In genomic region chr12:51768702-51769101, GRCm38 (mm10) we compare ENCODE assay signal across 23 mouse cellular contexts.
DNase-seq lines count a peak whose midpoint lies in the region; ATAC-seq and TF ChIP-seq lines count a peak whose summit lies in the region.
"Had no signal": no experiment of that assay in that cellular context is flagged by ENCODE, and none has a peak within 500 bp of the region (broad histone marks: within the 10 kb centered on the region; RNA-seq: fewer than 3 reads in every experiment).

No protein-coding gene starts in this region.

- H3K9me3 ChIP-seq in liver, embryonic 13.5 days (replicated peaks) = no peaks in the 10 kb centered on the region
- H3K9me3 ChIP-seq in liver, postnatal 0 days (ENCODE audit: low read length) = no peaks in the 10 kb centered on the region
- H3K9me3 ChIP-seq in CH12.LX (replicated peaks; ENCODE audit: low read length) = no peaks in the 10 kb centered on the region
- no peaks in the 10 kb centered on the region for H3K9me3 ChIP-seq in limb, embryonic 10.5 days (replicated peaks)
- H3K9me3 ChIP-seq: embryonic facial prominence, embryonic 10.5 days; embryonic facial prominence, embryonic 15.5 days; hindbrain, embryonic 13.5 days; limb, embryonic 12.5 days; megakaryocyte, embryonic 14.5 days; midbrain, embryonic 12.5 days had no signal

- no peak for TF ChIP-seq CTCF in liver, postnatal 0 days (IDR thresholded peaks at IDR 0.05; ENCODE audit: low read depth)
- TF ChIP-seq CTCF in CH12.LX (conservative IDR thresholded peaks at IDR 0.05 in 1 of 2, IDR thresholded peaks at IDR 0.05 in 1 of 2; ENCODE audit: low read depth in 2 of 2, low read length in 2 of 2) = no peak

- no peak for TF ChIP-seq POLR2A in CH12.LX (IDR thresholded peaks at IDR 0.05; ENCODE audit: low read depth, low read length)

- DNase-seq in liver, embryonic 13.5 days = no peak
- no peak for DNase-seq in liver, postnatal 0 days
- peak; percentile 6 for DNase-seq in CH12.LX (ENCODE audit: extremely low read depth)
- peak; percentile 9 to 10 for DNase-seq in monocyte, adult 2 months (ENCODE audit: low read depth in 1 of 2, low spot score in 2 of 2)
- DNase-seq in limb, embryonic 10.5 days (ENCODE audit: low spot score) = no peak
- DNase-seq in T-cell, adult 2 months (ENCODE audit: low spot score) = no peak
- DNase-seq: adrenal gland, postnatal 10 days; B cell, adult 2 months; cerebellum, adult 18-20 months; cerebellum, postnatal 14 days; gastrocnemius, postnatal 14 days; heart, postnatal 4 days; kidney, adult 11 months; kidney, postnatal 14 days; thymus, postnatal 14 days had no signal

- H3K27me3 ChIP-seq in liver, embryonic 13.5 days = no peaks in the 10 kb centered on the region
- H3K27me3 ChIP-seq in liver, postnatal 0 days (ENCODE audit: insufficient read depth, low read length) = no peaks in the 10 kb centered on the region
- H3K27me3 ChIP-seq in CH12.LX (replicated peaks) = no peaks in the 10 kb centered on the region
- H3K27me3 ChIP-seq in limb, embryonic 10.5 days (ENCODE audit: low read depth, poor library complexity, severe bottlenecking) = no peaks in the 10 kb centered on the region
- H3K27me3 ChIP-seq: embryonic facial prominence, embryonic 15.5 days; hindbrain, embryonic 13.5 days; limb, embryonic 12.5 days; megakaryocyte, embryonic 14.5 days; midbrain, embryonic 12.5 days had no signal

- H3K9ac ChIP-seq in liver, embryonic 13.5 days = no peak overlapping the region
- H3K9ac ChIP-seq in liver, postnatal 0 days (replicated peaks) = no peak overlapping the region
- no peak overlapping the region for H3K9ac ChIP-seq in CH12.LX (ENCODE audit: insufficient read depth, low read depth)
- H3K9ac ChIP-seq: embryonic facial prominence, embryonic 15.5 days; hindbrain, embryonic 13.5 days; limb, embryonic 12.5 days; midbrain, embryonic 12.5 days had no signal

- in situ Hi-C loops in CH12.LX (cut with MboI; ENCODE audit: low pct_ligation_motif_present, low pct_unique_long_range_greater_than_20kb, low sequenced_read_pairs) = loop anchor here (25.0 kb wide), 1 partner anchor 356 kb away; no protein-coding TSS in a partner anchor

- no peak overlapping the region for H3K4me3 ChIP-seq in liver, embryonic 13.5 days (replicated peaks)
- no peak overlapping the region for H3K4me3 ChIP-seq in liver, postnatal 0 days (ENCODE audit: low read depth, low read length)
- no peak overlapping the region for H3K4me3 ChIP-seq in CH12.LX (replicated peaks in 1 of 3; ENCODE audit: low read depth in 2 of 3, low read length in 2 of 3, poor library complexity in 1 of 3)
- H3K4me3 ChIP-seq in limb, embryonic 10.5 days = no peak overlapping the region
- H3K4me3 ChIP-seq: embryonic facial prominence, embryonic 10.5 days; embryonic facial prominence, embryonic 15.5 days; hindbrain, embryonic 13.5 days; limb, embryonic 12.5 days; megakaryocyte, embryonic 14.5 days; midbrain, embryonic 12.5 days had no signal

- H3K36me3 ChIP-seq in liver, embryonic 13.5 days = peaks cover 81% of the 10 kb centered on the region
- H3K36me3 ChIP-seq in liver, postnatal 0 days (replicated peaks; ENCODE audit: insufficient read depth, low read length) = peaks cover 79% of the 10 kb centered on the region
- H3K36me3 ChIP-seq in CH12.LX (replicated peaks in 1 of 2; ENCODE audit: control insufficient read depth in 1 of 2, insufficient read depth in 1 of 2, low read length in 1 of 2) = peaks cover 40 to 68% of the 10 kb centered on the region in 2 experiments
- peaks cover 86% of the 10 kb centered on the region for H3K36me3 ChIP-seq in limb, embryonic 10.5 days

- no peak for TF ChIP-seq EP300 in liver, postnatal 0 days (IDR thresholded peaks at IDR 0.05; ENCODE audit: low read depth)
- no peak for TF ChIP-seq EP300 in CH12.LX (IDR thresholded peaks at IDR 0.05; ENCODE audit: low read length)

- dilution Hi-C loops in CH12.LX (cut with MboI; ENCODE audit: extremely low pct_ligation_motif_present, extremely low pct_unique_long_range_greater_than_20kb, low sequenced_read_pairs) = no loop called here

- no peak for TF ChIP-seq RAD21 in CH12.LX (IDR thresholded peaks at IDR 0.05; ENCODE audit: low read depth, low read length)

- 0 out of 2 replicates have a peak, but pooled peaks have one; percentile 10 for ATAC-seq in liver, embryonic 13.5 days (ENCODE audit: low read depth)
- no peak for ATAC-seq in liver, postnatal 0 days
- ATAC-seq in common myeloid progenitor, adult 5-6 weeks (replicated peaks; ENCODE audit: low read depth, poor library complexity, severe bottlenecking) = peak; percentile 39
- ATAC-seq: forebrain, embryonic 14.5 days had no signal

- 85% methylated on average over 15 of the region's 15 CpGs for WGBS in liver, embryonic 13.5 days (ENCODE audit: insufficient replicate concordance)
- WGBS in liver, postnatal 0 days (ENCODE audit: insufficient replicate concordance) = 83% methylated on average over 15 of the region's 15 CpGs
- 94% methylated on average over 15 of the region's 15 CpGs for WGBS in limb, embryonic 10.5 days

- no peaks in the 10 kb centered on the region for H3K4me1 ChIP-seq in liver, embryonic 13.5 days (replicated peaks)
- H3K4me1 ChIP-seq in liver, postnatal 0 days (ENCODE audit: insufficient read depth) = no peaks in the 10 kb centered on the region
- H3K4me1 ChIP-seq in CH12.LX (ENCODE audit: control insufficient read depth in 1 of 2, insufficient read depth in 2 of 2) = peaks cover 0 to 4% of the 10 kb centered on the region in 2 experiments; a peak in 1 of 4 replicates
- no peaks in the 10 kb centered on the region for H3K4me1 ChIP-seq in limb, embryonic 10.5 days
- H3K4me1 ChIP-seq: embryonic facial prominence, embryonic 10.5 days; embryonic facial prominence, embryonic 15.5 days; hindbrain, embryonic 13.5 days; limb, embryonic 12.5 days; megakaryocyte, embryonic 14.5 days; midbrain, embryonic 12.5 days had no signal

- H3K4me2 ChIP-seq in liver, embryonic 13.5 days = no peak overlapping the region
- no peak overlapping the region for H3K4me2 ChIP-seq in liver, postnatal 0 days (ENCODE audit: low read depth, low read length)
- H3K4me2 ChIP-seq in CH12.LX (ENCODE audit: insufficient read depth, low read depth, poor library complexity, severe bottlenecking) = no peak overlapping the region
- H3K4me2 ChIP-seq: embryonic facial prominence, embryonic 15.5 days; hindbrain, embryonic 13.5 days; limb, embryonic 12.5 days; midbrain, embryonic 12.5 days had no signal

- H3K27ac ChIP-seq in liver, embryonic 13.5 days = no peak overlapping the region; the same call in 1 of the 2 replicates
- H3K27ac ChIP-seq in liver, postnatal 0 days (ENCODE audit: low read depth) = no peak overlapping the region
- no peak overlapping the region for H3K27ac ChIP-seq in CH12.LX (ENCODE audit: insufficient read depth, low read depth)
- no peak overlapping the region for H3K27ac ChIP-seq in limb, embryonic 10.5 days
- H3K27ac ChIP-seq: embryonic facial prominence, embryonic 10.5 days; embryonic facial prominence, embryonic 15.5 days; hindbrain, embryonic 13.5 days; limb, embryonic 12.5 days; midbrain, embryonic 12.5 days had no signal

- no peaks in the 10 kb centered on the region for H3K79me2 ChIP-seq in CH12.LX (replicated peaks; ENCODE audit: control insufficient read depth, extremely low read depth, insufficient read depth, poor library complexity, severe bottlenecking)

TF ChIP-seq in CH12.LX, 34 proteins besides CTCF, POLR2A, EP300 and RAD21:
- TF ChIP-seq MEF2A (IDR thresholded peaks at IDR 0.05; ENCODE audit: borderline replicate concordance, low read depth, low read length) = no peak
- no peak for TF ChIP-seq ETS1 (conservative IDR thresholded peaks at IDR 0.05; ENCODE audit: low read depth, low read length)
- TF ChIP-seq TCF12 (IDR thresholded peaks at IDR 0.05; ENCODE audit: low read depth, low read length) = no peak
- no peak for TF ChIP-seq JUN (IDR thresholded peaks at IDR 0.05; ENCODE audit: insufficient read depth, low read depth, low read length)
- no peak for TF ChIP-seq JUND (conservative IDR thresholded peaks at IDR 0.05; ENCODE audit: low read depth, low read length)

Comparison
In these comparisons a context has a peak if more than half of its experiments do, and no peak if none do; other contexts are left out.
1. DNase-seq: peak in CH12.LX (single experiment) and monocyte, adult 2 months (2 of 2); none in liver, embryonic 13.5 days (single experiment), liver, postnatal 0 days (single experiment), limb, embryonic 10.5 days (single experiment) and T-cell, adult 2 months (single experiment).